Mouse (Mus musculus) spleen, adult 2 months (tissue): Measurements from ENCODE around the gene Nrip2. TPM values are rescaled to one million over a fixed set of nuclear protein-coding genes. Genes with fewer than 3 reads are reported as not detected.

Source experiments
- DNase-seq, 2 experiments: peaks; one replicate each; pipeline versions ENCODE4 v3.0.0 to v3.0.0-alpha.2; 2012 to 2021; ENCODE audit warnings: low spot score in 2 of 2, low read depth in 1 of 2
- H3K27ac ChIP-seq: fragments of 200-500 bp; 2 replicates; pipeline ENCODE4 v1.5.1; 2012; ENCODE audit warnings: low read length, inconsistent platforms; ENCODE audit not compliant: insufficient read depth
- H3K27me3 ChIP-seq: fragments of 200-500 bp; 2 replicates; pipeline ENCODE4 v1.6.1; 2012; ENCODE audit warnings: mild to moderate bottlenecking, moderate library complexity, low read length, inconsistent platforms; ENCODE audit not compliant: control insufficient read depth, insufficient read depth
- H3K36me3 ChIP-seq: fragments of 200-500 bp; 2 replicates; pipeline ENCODE4 v1.6.1; 2012; ENCODE audit warnings: mild to moderate bottlenecking, low read length, inconsistent platforms; ENCODE audit not compliant: control insufficient read depth, insufficient read depth
- H3K4me1 ChIP-seq: fragments of 200-500 bp; 2 replicates; pipeline ENCODE4 v1.6.1; 2011; ENCODE audit warnings: inconsistent platforms; ENCODE audit not compliant: control insufficient read depth, insufficient read depth, insufficient read length
- H3K4me3 ChIP-seq: fragments of 200-500 bp; 2 replicates; pipeline ENCODE4 v1.5.1; 2011; ENCODE audit warnings: mild to moderate bottlenecking, inconsistent platforms; ENCODE audit not compliant: insufficient read depth, insufficient read length; ENCODE audit errors: extremely low read depth
- CTCF ChIP-seq: fragments of 200-500 bp; IDR thresholded peaks from 2 replicates; pipeline ENCODE4 v1.5.1; 2011; ENCODE audit warnings: mild to moderate bottlenecking, inconsistent platforms; ENCODE audit not compliant: insufficient read depth, insufficient read length, insufficient replicate concordance; ENCODE audit errors: extremely low read depth
- POLR2A ChIP-seq: fragments of 200-500 bp; IDR thresholded peaks from 2 replicates; pipeline ENCODE4 v1.6.1; 2011; ENCODE audit warnings: low read depth, low read length, inconsistent platforms
- WGBS: fragments of 180-500 bp; shearing (Covaris S2); methylation state at CpG from one replicate; pipeline ENCODE4 v1.1.7; 2018; 5-methylcytosine and 5-hydroxymethylcytosine counted together
- polyA plus RNA-seq: library from polyadenylated mRNA; depleted of rRNA; stranded (reverse); fragments of >200 nt; gene quantifications from 2 replicates; pipeline ENCODE4 v1.2.3, GENCODE M21; 2012

The Nrip2 gene
- polyA plus RNA-seq, 1 experiment = 0.28 TPM

DNA sequence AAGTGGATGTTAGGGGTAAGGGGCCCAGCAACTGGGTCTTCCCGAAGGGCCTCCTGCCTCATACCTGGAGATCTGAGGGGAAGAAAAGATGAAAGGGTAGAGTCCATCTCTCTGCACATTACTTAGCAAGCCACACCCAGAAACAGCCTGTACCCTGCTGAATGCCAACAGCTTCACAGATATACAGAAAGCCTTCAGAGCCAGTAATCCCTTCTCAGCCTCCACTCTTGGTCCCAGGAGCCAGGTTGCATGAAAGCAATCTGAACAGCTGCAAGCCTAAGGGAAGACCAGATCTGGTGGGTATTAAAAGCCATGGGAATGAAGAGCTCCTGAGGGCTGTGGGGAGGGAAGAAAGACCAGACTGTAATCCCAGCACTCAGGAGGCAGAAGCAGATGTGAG, 9.9 kb upstream of the Nrip2 start:
- DNase-seq = no peak
- 89% methylated on average over 1 of the region's 1 CpGs for WGBS
- H3K4me1 ChIP-seq = no peaks in the 10 kb centered on the region
- no peak overlapping the region for H3K4me3 ChIP-seq
- no peaks in the 10 kb centered on the region for H3K36me3 ChIP-seq
- H3K27me3 ChIP-seq = no peaks in the 10 kb centered on the region
- no peak overlapping the region for H3K27ac ChIP-seq
- TF ChIP-seq CTCF (no peak), POLR2A (no peak)

DNA sequence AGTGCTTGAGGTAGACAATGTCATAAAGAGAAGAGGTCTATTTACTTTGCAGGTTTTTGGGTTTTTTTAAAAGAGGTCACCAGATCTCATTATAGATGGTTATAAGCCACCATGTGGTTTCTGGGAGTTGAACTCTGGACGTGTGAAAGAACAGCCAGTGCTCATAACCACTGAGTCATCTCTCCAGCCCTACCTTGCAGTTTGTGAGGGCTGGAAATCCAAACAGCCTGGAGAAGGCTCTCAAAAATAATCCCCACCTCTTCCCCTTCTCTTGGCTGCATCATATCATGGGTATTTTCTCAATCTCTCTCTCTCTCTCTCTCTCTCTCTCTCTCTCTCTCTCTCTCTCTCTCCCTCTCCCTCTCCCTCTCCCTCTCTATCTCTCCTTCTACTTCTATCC, 8.4 kb upstream of the Nrip2 start:
- DNase-seq = no peak
- 33% methylated on average over 1 of the region's 1 CpGs for WGBS
- H3K4me3 ChIP-seq = no peak overlapping the region

DNA sequence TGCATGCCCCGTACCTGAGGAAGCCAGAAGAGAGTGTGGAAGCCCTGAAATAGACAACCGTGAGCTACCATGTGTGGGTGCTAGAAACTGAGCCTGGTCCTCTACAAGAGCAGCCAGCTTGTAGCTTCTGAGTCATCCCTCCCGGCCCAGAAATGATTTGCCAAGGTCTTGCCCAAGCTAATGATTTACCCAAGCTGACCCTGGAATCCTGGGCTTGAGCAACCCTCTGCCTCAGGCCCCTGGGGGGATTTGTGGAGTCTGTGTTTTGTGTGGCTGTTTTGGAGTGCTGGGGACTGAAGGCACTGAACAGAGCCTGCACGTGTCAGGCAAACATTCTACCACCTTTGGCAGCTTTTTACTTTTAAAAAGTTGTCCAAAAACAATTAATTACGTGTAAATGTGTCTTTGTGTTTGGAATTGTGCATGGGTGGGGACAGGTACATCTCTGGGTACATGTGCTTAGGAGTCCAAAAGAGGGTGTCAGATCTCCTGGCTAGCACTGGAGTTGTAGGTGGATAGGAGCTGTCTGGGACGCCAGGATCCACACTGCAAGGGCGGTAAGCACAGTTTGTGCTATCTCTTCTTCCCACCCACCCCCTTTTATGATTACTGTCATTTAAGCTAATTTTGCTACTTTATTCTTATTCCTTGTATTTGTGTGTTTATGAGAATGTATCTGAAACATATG, 1.4 kb upstream of the Nrip2 start:
- no peaks in the 10 kb centered on the region for H3K36me3 ChIP-seq
- H3K4me1 ChIP-seq = no peaks in the 10 kb centered on the region
- no peak for TF ChIP-seq CTCF
- no peak for TF ChIP-seq POLR2A
- H3K27me3 ChIP-seq = no peaks in the 10 kb centered on the region
- DNase-seq = no peak
- no peak overlapping the region for H3K4me3 ChIP-seq
- H3K27ac ChIP-seq = no peak overlapping the region
- 84% methylated on average over 7 of the region's 7 CpGs for WGBS

More for the DNA sequence above, 8.4 kb upstream of the Nrip2 start:
- TF ChIP-seq CTCF (no peak), POLR2A (no peak)
- no peaks in the 10 kb centered on the region for H3K27me3 ChIP-seq
- no peaks in the 10 kb centered on the region for H3K4me1 ChIP-seq
- no peak overlapping the region for H3K27ac ChIP-seq
- no peaks in the 10 kb centered on the region for H3K36me3 ChIP-seq

DNA sequence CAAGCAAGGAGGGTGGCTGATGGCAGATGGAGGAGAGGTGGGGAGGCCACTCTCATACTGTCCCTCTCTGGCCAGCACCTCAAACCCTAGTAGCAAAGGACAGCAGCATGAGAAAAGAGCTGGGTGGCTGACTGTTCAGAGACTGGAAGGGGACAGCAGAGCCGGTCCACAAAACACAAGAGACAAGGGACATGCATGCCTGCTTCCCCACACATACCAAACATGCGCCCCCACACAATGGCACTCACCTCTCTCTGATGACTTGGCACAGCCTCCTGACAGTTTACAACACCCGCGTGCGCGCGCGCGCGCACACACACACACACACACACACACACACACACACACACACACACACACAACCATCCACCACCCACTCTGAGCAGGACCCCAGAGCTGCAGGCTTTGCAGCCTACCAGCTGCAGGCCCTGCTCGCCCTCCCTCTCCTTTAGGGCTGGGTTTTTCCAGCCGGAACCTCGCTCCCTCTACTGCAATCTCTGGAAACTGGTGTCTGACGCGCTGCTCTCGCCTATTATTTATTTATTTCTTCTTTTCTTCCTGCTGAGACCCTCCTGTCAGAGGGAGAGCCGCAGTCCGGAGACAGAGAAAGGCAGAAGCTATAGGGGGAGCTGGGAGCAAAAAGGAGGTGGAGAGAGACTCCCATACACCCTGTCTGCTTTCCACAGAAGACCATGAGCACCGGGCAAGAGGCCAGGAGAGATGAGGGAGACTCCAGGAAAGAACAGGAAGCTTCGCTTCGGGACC, 507 bp downstream of the Nrip2 start:
- Histone ChIP-seq H3K36me3 (no peaks in the 10 kb centered on the region), H3K4me3 (no peak overlapping the region), H3K27me3 (no peaks in the 10 kb centered on the region), H3K4me1 (no peaks in the 10 kb centered on the region), H3K27ac (no peak overlapping the region)
- 80% methylated on average over 17 of the region's 21 CpGs for WGBS
- TF ChIP-seq POLR2A (no peak), CTCF (no peak)
- no peak for DNase-seq

DNA sequence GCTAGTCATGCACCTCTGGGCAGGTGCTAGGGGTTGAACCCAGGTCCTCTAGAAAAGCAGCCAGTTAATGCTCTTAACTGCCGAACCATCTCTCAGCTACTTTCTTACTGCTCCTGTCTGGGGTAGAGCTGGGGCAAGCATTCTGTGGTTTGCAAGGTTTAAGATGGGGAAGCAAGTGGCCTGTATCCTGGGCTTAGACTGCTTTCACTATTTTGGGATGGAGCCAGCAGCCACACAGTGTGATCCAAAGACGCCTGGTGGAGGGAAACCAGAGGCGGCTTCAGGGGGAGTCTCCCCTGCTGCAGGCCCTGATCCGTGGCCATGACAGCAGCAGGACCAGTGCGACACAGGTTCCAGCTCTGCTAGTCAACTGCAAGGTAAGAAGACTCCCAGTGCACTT, 5.6 kb downstream of the Nrip2 start:
- Histone ChIP-seq H3K36me3 (peaks cover 11% of the 10 kb centered on the region), H3K27ac (no peak overlapping the region), H3K27me3 (no peaks in the 10 kb centered on the region), H3K4me3 (no peak overlapping the region), H3K4me1 (no peaks in the 10 kb centered on the region)
- no peak for TF ChIP-seq CTCF
- no peak for TF ChIP-seq POLR2A
- DNase-seq = no peak
- 42% methylated on average over 5 of the region's 5 CpGs for WGBS

DNA sequence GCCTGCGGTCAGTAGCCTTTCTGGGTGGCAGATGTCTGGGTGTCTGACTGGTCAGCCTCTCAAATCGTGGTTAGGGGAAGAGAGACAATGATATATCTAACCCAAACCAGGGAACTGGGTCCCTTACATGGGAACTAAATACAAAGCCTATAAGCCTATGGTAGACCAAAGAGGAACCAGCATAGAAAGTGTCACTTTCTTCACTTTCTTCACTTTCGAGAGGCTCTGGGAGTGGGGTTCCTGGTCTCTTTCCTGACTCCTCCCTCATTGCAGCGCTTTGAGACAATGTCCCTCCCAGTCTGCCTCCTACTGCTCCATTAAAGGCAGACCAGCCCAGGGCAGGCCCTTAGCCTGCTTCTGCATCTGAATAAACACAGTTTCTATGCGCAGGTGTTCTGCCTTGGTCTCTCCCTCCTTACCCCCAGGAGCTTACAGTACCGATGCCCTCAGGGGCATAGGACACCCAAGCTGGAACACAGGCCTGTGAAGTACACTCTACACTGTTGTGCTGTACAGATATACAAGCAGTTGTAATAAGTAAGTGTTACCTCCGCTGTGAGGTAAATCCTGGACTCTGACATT, 9.5 kb downstream of the Nrip2 start:
- Histone ChIP-seq H3K36me3 (peaks cover 28% of the 10 kb centered on the region), H3K27ac (no peak overlapping the region), H3K27me3 (no peaks in the 10 kb centered on the region), H3K4me3 (no peak overlapping the region), H3K4me1 (no peaks in the 10 kb centered on the region)
- 90% methylated on average over 7 of the region's 7 CpGs for WGBS
- DNase-seq = no peak
- TF ChIP-seq POLR2A (no peak), CTCF (no peak)
